Mouse (Mus musculus) left cerebral cortex, postnatal 25 days (tissue): ENCODE results near the gene Casz1. TPM values are rescaled to one million over a fixed set of nuclear protein-coding genes. Genes with fewer than 3 reads are reported as not detected.

Source experiments
- DNase-seq, 2 experiments: peaks; one replicate each; pipeline ENCODE4 v3.0.0; 2022; ENCODE audit warnings: low spot score in 2 of 2, mixed read lengths in 1 of 2
- intact Hi-C: fragments of 180-260 bp; cut with DNase I; formaldehyde crosslinking; loops from one replicate; pipeline ENCODE4 v1.15.1; 2025
- total RNA-seq, 2 experiments: library from RNA; stranded (reverse); gene quantifications; 2 replicates each; pipeline ENCODE4 v1.2.3; 2021

Casz1 gene
- total RNA-seq, 2 experiments from 2014 or later, result 0.94 to 1.8 TPM

DNA sequence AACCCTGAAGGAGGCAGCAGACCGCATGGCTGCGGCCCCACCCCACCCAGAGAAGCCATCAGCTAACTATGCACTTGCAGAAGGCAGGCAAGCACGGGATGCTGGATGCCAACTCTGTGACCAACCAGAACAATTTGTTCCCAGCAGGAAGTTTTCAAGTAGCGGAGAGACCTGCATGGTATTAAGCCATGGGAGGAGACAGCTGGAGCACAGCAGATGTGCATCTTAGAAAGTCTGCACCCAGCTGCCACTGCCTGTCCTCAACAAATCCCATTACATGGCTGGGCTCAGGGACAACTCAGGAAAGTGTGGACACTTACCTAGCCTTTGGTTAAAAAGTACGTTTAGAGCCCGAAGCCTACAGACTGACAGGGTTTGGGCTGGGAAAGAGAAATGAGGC, 178.0 kb downstream of the Casz1 start:
- intact Hi-C loops, result loop anchor here (5.0 kb wide), 1 partner anchor 55 kb away; no protein-coding TSS in a partner anchor
- DNase-seq, result no peak

DNA sequence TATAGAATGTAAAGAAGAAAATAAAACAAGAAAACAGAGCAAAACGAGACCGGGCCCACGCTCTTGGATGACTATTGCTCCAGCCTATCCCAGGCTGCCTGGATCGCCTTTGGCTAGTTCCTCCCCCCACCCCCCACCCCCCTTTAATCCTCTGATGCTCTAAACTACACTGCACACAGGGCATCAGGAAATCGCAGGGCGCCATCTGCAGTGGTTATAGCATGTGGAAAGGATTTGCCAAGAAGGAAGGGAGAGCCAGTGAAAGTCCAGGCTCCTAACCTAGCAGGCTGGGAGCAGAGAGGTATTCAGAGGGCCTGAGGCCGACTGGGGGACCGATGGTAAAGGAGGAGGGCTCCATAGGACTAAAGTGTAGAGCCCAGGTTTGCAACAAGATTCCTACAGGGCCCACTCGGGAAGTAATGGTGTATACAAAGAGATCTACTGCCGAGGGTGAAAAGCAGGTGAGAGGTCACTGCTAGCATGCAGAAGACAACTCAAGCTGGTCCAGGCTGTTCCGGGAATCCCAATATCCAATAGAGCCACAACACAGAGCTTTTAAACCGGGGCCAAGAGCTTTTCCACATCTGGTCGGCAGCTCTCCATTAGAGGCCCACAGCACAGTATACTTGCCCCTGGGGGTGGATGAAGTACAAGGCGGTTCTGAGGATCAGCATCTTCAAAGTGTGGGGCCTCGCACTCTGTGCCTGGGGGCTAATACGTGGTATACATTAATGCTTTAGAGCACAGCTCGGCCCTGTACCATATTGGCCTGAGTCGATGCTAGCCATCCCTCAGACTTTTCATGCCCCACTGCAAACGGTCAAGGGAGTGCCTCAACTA, 180.7 kb downstream of the Casz1 start:
- no peak for DNase-seq
- intact Hi-C loops, result loop anchor here (5.0 kb wide), 1 partner anchor 52 kb away; no protein-coding TSS in a partner anchor

DNA sequence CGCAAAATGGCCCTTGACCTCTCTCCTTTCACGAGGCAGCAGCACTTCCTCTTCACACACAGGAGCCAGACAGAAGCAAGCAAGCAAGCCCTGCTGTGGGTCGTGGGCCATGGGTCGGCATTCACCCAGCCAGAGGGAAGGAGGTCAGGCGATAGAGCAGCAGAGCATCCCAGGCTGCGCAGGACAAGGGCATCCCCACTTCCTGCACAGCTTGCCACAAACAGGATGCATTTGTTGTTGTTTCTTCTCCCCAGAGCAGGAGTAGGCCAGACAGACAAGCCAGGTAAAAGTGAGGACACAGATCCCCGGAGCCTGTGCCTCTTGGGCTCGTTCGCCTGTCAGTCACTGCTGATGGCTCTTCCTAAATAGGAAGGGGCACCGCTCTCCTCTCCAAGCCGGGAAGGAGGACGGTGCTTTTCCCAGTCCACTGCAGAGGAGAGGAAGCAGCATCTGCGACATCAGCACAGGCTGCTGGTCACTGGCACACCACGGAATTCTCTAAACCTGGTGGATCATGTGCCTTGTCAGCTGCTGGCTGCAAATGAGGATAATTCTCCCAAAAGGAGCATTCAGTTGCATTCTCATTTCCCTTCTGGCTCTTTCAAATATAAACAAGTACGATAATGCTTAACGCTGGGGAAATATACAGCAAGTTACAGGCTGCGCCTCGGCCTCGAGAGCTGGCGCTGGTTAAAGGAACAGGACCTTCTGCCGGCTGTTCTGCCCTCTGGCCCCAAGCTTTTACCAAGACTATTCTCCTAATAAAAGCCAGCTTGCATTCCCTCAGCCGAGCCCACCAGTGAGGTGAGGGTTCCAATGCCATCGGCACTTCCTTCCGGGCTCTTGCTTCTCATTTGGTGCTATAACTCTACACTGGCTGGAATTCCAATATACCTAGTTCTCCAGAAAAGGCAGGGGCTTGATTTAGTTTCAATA, 181.6 kb downstream of the Casz1 start:
- DNase-seq, result peak in 1 of 2 experiments; percentile 48
- intact Hi-C loops, result no loop called here

DNA sequence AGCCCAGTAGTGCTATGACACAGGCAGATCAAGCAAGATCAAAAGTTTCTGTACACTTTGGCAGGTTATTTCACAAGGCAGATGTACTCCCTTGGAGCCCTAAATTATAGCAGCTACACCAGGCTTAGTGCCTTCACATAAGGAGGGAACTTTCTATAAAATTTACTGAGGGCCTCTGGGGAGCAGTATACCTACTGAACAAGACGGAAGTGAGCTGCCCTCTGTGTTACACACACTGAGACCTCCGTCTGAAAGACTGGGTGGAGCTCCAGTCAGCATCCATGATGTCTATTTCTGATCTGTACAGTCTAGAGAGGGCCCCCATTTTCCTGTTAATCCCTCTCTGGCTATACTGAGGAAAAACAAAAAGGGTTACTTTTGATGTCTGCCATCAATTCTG, 185.8 kb downstream of the Casz1 start:
- no peak for DNase-seq
- intact Hi-C loops, result no loop called here

DNA sequence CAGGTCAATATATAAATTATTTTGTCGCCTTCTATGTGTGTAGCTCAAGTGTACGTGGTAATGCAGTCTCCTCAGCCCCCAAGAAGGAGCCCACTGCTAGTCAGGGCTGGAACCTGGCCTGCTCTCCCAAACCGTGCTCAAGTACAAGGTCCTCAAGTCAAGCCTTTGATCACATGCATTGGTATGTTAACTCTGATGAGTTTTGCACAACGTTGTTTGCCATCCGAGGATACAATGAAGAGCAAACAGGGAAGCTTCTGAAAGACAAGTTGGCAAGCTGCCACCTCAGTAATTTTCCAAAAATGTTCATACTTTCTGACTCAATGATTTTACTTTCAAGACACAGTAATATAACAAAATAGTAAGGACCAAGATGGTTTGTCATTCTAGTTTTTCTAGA, 189.7 kb downstream of the Casz1 start:
- no peak for DNase-seq
- intact Hi-C loops, result no loop called here

DNA sequence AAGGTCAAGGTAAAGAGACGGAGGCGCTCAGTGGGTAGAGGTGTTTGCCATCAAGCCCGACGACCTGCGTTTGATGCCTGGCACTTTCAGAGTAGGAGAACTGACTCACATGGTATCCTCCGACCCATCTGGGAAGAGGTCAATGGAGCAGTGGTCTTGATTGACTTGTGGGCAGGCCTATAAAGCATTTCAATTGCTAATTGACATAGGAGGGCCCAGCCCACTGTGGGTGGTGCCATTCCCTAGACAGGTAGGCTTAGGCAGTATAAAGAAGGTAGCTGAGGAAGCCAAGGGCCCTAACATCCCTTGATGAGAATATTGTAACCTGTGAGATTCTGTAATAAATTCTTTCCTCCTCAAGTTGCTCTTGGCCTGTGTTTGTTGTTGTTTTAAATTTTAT, 196.5 kb downstream of the Casz1 start:
- no peak for DNase-seq
- intact Hi-C loops, result no loop called here

DNA sequence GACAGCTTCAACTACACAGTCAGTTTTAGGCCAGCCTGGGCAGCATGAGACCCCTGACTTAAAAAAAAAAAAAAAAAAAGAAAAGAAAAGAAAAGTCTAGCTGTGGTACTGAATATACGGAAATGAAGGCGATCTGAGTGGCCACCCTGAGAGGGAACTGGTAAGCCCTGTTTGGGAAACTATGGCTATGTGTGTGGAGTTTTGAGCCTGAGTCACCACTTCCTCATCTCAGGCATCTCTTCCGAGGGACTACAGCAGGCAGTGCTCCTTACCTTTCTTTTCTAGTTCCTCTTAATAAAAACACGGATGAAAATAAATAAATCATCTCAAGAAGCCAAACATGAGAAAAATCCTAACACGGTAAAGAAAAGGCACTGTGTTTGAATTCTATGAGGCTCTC, 197.3 kb downstream of the Casz1 start:
- intact Hi-C loops, result no loop called here
- no peak for DNase-seq

DNA sequence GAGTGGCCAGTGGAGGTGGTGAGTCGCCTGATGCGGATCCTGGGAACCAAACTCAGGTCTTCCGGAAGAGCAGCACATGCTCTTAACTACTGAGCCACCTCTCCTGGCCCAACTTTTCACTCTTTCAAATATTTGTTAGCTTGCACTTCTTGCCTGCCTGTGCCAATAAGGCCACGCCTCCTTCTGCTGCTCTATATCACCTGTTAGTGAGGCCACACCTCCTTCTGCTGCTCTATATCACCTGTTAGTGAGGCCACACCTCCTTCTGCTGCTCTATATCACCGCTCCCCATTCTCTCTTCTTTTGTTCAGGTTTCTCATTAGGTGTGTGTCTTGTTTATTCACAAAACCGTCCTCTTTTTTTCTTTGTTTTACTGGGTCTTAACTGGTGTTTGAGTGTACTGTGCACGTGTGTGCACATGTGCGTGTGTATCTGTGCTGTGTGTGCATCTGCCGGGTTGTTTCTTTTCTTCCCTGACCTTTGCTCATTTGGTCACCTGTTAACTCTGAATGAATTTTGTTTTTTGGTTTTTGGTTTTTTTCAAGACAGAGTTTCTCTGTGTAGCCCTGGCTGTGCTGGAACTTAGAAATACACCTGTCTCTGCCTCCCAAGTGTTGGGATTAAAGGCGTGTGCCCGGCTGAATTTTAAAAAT, 198.3 kb downstream of the Casz1 start:
- intact Hi-C loops, result no loop called here
- no peak for DNase-seq

Other genes starting within 250 kb of the Casz1 start
- 10 to 100 TPM; 44.3 to 47.1 TPM for gene Exosc10, start 246.0 kb upstream of the Casz1 start, total RNA-seq
- gene Srm, start 212.9 kb upstream of the Casz1 start, total RNA-seq, result 10 to 100 TPM; 70.5 to 82.3 TPM
- gene Masp2, start 201.9 kb upstream of the Casz1 start, total RNA-seq, result 1 to 10 TPM; 1.8 to 2.4 TPM
- gene Tardbp, start 177.4 kb upstream of the Casz1 start, total RNA-seq, result 100 to 1,000 TPM; 187 to 201 TPM
- gene Gm572, start 161.1 kb upstream of the Casz1 start, total RNA-seq, result not detected